Mouse (Mus musculus) lung, postnatal 36 days (tissue): ENCODE data around the gene Rasgrf2.

Source experiments
- DNase-seq: peaks from one replicate; pipeline ENCODE4 v3.0.0; 2022; ENCODE audit warnings: mixed read lengths

The Rasgrf2 gene

DNA sequence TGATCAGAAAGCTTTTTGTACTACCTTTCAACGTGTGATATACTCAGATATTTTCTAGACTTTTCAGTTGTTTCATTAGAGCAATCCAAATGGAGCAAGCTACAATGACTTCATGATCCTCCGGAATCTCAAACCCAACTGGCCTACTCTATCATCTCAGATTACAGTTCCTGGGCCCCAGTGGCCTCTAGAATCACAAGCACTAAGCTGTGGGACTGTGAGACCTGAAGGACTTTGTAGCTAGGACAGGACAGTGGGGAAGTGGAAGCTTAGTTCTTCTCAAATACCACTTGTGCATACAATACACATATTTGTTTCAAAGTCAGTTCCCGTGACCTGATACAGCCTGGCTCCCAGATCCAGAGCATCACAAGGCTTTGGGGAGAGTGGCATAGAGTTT, 253.5 kb downstream of the Rasgrf2 start:
- DNase-seq, result no peak

DNA sequence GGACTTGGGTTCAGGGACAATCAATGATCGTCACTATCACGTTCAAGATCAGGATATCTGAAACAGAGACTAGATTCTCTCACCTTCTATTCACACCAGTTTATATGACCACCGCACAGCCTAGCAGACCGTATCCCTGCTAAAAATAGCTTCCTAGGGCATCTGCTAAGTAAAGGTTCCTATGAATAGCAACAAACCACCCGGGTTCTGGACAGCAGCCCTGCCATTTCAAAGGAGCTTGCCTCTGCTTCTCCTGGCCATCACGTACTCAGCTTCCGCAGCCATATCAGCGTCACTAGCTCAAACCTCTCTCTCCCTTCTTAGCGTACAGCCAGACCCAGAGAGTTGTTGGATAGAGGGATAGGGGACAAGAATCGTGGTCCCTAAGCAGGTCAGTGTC, 254.1 kb downstream of the Rasgrf2 start:
- DNase-seq, result no peak

DNA sequence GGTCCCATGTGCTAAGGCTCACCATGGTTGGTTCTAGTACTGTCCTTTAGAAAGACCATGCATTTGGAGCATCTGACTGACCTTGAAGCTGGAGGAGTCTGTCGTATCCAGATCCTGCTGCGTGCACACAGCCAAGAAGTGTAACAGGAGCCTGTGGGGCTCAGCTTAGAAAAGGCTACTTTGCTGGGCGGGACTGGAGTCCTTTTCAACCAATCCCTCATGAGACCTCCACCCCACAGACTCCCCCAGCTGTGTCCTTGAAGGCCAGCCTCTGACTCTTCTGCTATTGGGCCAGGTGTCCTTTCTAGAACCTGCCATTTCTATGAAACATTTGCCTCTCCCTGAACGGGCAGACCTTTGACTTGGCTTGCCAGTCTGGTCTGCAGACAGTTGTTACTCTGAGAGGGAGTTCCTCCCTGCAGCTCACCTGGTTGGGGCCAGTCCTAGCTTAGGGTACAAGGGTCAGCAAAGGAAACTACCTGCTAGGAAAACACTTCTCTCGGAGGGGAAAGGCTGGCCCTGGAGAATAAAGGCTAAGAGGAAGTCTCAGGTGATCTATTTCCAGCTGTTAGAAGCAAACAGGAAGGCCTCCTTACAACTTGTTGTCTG, 254.6 kb downstream of the Rasgrf2 start, which contains the start of gene Ckmt2:
Gene Ckmt2, minus strand, starts transcription at position 145 of the 609 bp plus-strand sequence.
- DNase-seq, result no peak

DNA sequence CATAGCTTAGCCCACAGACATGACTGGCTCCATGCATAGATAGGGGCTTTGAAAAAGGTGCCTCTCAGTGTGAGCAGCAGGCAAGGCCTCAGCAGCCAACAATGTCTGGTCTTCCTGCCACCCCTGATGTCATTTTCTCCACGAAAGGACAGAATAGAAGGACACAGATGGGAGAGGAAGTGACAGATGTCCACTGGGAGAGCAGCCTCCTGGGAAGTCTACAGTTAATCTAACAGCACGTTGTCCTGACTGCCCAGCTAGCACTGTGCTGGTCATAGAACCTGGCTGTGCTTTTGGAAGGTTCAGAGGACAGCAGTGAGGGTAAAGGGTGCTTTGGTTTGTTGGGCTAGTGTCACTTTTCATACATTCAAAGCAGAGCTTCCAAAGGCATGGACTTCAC, 255.9 kb downstream of the Rasgrf2 start:
- no peak for DNase-seq

DNA sequence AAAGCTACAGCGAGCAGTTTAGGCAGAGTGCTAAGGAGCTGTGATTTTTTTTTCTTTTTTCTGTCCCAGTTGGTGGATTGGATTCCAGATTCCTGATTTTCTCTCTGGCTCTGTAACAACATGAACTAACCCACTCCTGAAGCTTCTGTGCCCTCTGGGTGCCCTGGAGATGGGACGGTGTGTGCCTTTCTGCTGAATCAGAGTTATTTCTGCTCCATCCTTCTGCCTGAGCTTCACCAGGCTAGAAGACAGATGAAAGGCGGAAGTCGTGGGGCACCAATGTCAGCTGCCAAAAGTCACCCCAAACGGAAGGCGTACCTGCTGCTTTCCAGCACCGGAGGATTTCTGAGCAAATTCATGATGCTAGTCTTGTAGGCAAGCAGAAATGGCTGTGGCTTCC, 256.9 kb downstream of the Rasgrf2 start:
- no peak for DNase-seq

DNA sequence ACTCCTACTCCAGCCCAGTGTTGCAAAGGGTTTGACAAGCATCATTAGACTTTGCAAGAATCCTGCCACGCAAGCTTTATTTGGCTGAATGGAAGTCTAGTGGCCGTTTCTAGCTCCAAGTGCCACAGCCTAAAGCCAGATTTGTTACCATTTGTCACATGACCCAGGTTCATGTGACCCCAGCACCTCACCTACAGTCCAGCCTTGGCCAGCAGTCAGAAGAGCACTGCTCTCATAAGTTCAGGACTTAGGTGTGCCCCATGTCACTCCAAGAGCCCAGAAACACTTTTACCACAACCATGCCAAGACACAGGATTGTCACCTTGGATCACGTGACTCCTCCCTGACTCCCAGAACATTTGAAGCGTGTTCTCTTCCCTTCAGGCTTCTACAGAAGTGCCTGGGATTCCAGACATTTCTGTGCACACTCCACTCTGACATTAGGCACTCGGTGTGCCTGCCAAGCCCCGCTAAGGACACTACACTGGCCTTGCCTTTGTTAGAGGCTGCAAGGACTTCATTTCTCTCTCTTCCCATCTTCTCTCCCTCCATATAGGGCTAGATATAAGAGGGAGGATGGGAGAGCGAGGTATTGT, 257.6 kb downstream of the Rasgrf2 start:
- DNase-seq, result peak; percentile 56

DNA sequence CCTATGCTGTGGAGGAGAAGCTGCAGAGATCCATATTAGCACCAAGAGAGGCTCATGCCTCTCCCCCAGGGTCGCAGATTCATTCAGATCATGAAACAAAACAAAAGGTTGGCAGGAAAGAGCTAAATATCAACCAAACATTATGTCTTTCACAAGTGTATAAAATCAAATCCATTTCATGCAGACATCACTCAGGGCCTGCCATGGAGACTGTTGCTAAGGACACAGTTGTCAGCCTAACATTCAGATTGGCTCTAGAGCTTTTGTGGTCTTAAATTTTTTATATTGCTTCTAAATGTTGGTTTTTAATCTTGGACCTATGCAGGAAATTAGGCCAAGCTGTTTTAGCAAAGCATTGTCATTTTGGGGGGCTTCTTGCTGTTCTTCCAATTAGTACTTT, 262.9 kb downstream of the Rasgrf2 start:
- no peak for DNase-seq

DNA sequence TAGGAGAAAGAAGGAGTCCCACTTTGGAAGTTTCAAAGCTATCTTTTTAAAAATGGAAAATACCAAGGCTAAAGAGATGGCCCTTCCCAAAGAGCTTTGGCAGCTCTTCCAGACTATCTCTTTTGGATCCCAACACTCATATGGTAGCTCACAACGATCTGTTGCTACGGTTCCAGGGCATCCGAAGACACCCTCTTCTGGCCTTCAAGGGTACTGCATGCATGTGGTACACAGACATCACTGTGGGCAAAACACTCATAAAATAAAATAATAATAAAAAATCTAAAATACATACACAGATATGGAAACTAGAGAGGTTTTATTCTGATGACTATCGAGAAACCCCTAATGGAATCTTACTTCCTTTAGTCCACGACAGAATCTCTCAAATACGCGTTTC, 272.6 kb downstream of the Rasgrf2 start:
- no peak for DNase-seq

DNA sequence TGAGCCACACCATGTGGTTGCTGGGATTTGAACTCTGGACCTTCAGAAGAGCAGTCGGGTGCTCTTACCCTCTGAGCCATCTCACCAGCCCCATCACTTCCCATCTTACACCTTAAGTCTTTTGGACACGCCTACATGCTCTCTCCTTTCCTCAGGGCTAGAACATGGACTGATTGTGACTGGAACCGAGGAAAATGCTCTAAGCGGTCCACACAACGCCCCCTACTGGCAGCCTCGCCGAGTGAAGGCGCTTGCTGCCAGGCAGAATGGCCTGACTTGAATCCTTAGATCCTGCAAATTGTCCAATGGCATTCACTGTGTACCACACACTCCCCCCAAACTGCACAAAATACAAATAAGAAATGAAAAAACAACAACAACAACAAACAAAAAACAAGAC, 274.0 kb downstream of the Rasgrf2 start:
- no peak for DNase-seq

DNA sequence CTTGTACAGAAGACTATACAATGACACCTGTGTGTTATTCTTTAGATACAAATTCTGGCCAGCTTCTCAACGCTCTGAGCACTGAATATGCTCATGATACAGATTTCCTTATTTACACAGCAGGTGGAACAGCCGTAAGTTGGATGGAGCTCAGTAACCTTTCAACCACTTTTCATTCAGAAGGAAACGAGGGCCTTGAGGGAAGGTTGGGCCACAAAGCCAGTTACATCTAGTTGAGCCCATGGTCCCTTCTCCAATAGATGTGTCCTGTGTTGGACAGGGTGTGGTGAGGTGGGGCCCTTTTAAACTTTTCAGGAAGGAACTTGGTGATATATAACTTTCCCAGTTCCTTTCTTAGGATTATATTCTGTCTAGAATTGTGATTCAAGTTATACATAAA, 277.0 kb downstream of the Rasgrf2 start:
- DNase-seq, result no peak
